Mouse (Mus musculus): ENCODE results near the gene Slamf6. TPM values are rescaled to one million over a fixed set of nuclear protein-coding genes. Genes with fewer than 3 reads are reported as not detected.

Slamf6 gene
- polyA plus RNA-seq, 1 experiment from 2014 or later: not detected

DNA sequence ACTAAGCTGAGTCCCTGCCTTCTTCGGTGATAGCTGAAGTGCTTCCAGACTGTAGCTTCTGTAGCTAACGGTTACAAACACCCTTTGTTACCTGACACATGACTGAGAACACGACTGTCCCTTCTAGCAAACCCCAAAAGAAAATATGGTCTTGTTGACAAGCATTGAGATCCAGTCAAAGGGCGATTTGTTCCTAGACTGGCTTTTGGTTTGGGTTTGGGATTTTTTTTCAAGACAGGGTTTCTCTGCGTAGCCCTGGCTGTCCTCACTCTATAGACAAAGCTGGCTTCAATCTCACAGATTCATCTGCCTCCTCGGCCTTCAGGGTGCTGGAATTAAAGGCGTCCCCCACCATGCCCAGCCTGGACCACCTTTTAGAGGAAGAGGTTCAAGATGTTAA, 79.4 kb downstream of the Slamf6 start:
- no peaks in the 10 kb centered on the region for H3K9me3 ChIP-seq (ENCODE audit: control insufficient read depth, low read length)
- H3K27ac ChIP-seq (replicated peaks; ENCODE audit: low read depth, low read length): no peak overlapping the region
- H3K36me3 ChIP-seq (ENCODE audit: control insufficient read depth, insufficient read depth, low read length): no peaks in the 10 kb centered on the region
- H3K4me3 ChIP-seq (ENCODE audit: low read depth, low read length): no peak overlapping the region
- 80% methylated on average over 7 of the region's 7 CpGs for WGBS
- ATAC-seq (ENCODE audit: insufficient number of reproducible peaks, low FRiP score, low TSS enrichment, low read depth) (no peak), DNase-seq (ENCODE audit: low spot score) (no peak)
- no peaks in the 10 kb centered on the region for H3K4me1 ChIP-seq (ENCODE audit: control insufficient read depth, insufficient read depth, low read length)
- no peak overlapping the region for H3K9ac ChIP-seq (ENCODE audit: low read length)
- no peaks in the 10 kb centered on the region for H3K27me3 ChIP-seq (ENCODE audit: control insufficient read depth, insufficient read depth, low read length)
- no peak overlapping the region for H3K4me2 ChIP-seq (ENCODE audit: low read depth, severe bottlenecking)

DNA sequence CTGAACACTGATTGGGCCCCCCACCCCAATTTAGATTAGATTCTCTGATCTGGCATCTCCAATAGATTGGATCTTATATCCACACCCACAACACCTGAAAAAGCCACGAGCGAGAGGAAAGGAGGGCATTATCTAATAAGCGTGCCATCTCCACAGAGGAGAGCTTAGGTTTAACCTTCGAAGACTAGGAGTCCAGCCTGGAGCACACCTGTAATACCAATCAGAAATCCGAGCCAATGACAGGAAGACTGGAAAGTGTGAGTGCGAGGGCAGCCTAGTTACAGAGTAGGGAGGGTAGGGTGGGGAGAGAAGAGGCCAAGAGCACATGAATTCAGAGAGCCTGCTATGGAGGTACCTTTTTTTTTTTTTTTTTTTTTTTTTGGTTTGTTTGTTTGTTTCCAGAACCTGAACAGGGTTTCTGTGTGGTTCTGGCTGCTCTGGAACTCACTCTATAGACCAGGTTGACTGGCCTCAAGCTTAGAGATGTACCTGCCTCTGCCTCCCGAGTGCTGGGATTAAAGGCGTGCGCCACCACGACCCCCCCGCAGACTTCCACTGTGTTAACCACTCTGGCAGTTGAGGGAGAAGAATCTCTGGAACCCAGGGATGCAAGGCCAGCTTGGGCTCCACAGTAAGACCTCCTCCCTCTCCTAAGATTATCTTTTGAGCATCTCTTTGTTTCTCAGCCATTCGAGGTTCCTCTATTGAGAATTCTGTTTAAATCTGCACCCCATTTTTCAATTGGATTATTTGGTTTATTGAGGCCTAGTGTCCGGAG, 81.7 kb downstream of the Slamf6 start:
- ATAC-seq (ENCODE audit: insufficient number of reproducible peaks, low FRiP score, low TSS enrichment, low read depth): no peak
- 91% methylated on average over 13 of the region's 13 CpGs for WGBS
- H3K9ac ChIP-seq (ENCODE audit: low read length): no peak overlapping the region
- H3K9me3 ChIP-seq (ENCODE audit: control insufficient read depth, low read length): no peaks in the 10 kb centered on the region
- no peak for DNase-seq (ENCODE audit: low spot score)
- H3K27ac ChIP-seq (replicated peaks; ENCODE audit: low read depth, low read length): no peak overlapping the region
- 0 out of 2 replicates have a peak, but pooled peaks cover 2% of the 10 kb centered on the region for H3K36me3 ChIP-seq (ENCODE audit: control insufficient read depth, insufficient read depth, low read length)
- no peaks in the 10 kb centered on the region for H3K4me1 ChIP-seq (ENCODE audit: control insufficient read depth, insufficient read depth, low read length)
- no peak overlapping the region for H3K4me2 ChIP-seq (ENCODE audit: low read depth, severe bottlenecking)
- no peak overlapping the region for H3K4me3 ChIP-seq (ENCODE audit: low read depth, low read length)
- no peaks in the 10 kb centered on the region for H3K27me3 ChIP-seq (ENCODE audit: control insufficient read depth, insufficient read depth, low read length)

DNA sequence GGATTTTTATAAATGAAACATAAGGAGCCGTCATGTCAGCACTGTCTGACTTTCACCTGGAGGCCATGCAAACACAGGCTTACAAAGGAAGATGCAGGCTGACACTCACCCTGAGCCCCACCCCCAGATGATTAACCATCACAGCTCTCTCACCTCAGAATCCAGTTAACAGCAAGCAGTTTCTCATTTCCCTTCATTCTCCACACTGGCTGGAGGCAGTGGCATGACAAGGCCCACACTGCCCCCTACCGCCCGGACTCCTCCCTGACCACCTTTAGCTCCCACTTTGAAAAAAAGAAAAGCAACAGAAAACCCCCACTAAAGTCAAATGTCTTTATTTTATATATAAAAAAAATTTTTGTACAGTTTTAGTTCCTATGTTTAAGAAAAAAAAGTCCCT, 83.3 kb downstream of the Slamf6 start:
- H3K9me3 ChIP-seq (ENCODE audit: control insufficient read depth, low read length): no peaks in the 10 kb centered on the region
- no peaks in the 10 kb centered on the region for H3K27me3 ChIP-seq (ENCODE audit: control insufficient read depth, insufficient read depth, low read length)
- no peak overlapping the region for H3K4me3 ChIP-seq (ENCODE audit: low read depth, low read length)
- peaks cover 6% of the 10 kb centered on the region for H3K36me3 ChIP-seq (ENCODE audit: control insufficient read depth, insufficient read depth, low read length)
- 57% methylated on average over 3 of the region's 3 CpGs for WGBS
- H3K4me1 ChIP-seq (ENCODE audit: control insufficient read depth, insufficient read depth, low read length): no peaks in the 10 kb centered on the region
- ATAC-seq (ENCODE audit: insufficient number of reproducible peaks, low FRiP score, low TSS enrichment, low read depth): no peak; the same call in 1 of the 2 replicates
- no peak overlapping the region for H3K27ac ChIP-seq (replicated peaks; ENCODE audit: low read depth, low read length)
- DNase-seq (ENCODE audit: low spot score): peak; percentile 65
- no peak overlapping the region for H3K4me2 ChIP-seq (ENCODE audit: low read depth, severe bottlenecking)
- no peak overlapping the region for H3K9ac ChIP-seq (ENCODE audit: low read length)

DNA sequence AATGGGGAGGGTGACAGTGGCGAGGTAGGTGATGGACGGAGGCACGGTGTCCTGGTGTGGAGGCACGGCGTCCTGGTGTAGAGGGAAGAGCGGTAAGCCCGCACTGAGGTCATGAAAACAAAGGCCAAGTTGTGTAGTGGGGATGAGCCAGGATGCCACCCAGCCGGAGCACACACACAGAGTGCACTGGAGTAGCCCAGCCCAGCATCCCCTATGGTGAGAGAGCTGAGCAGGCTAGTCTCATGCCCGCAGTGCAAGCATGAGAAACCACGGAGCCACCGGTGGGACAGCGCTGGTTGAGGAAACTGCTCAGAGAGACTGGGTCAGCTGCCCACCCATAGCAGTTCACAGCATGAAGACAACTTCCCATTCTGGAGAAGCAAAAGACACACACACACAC, 84.3 kb downstream of the Slamf6 start:
- no peak overlapping the region for H3K4me2 ChIP-seq (ENCODE audit: low read depth, severe bottlenecking)
- DNase-seq (ENCODE audit: low spot score) (no peak), ATAC-seq (ENCODE audit: insufficient number of reproducible peaks, low FRiP score, low TSS enrichment, low read depth) (no peak)
- H3K9me3 ChIP-seq (ENCODE audit: control insufficient read depth, low read length): no peaks in the 10 kb centered on the region
- 85% methylated on average over 12 of the region's 12 CpGs for WGBS
- H3K9ac ChIP-seq (ENCODE audit: low read length): no peak overlapping the region
- peaks cover 12% of the 10 kb centered on the region for H3K36me3 ChIP-seq (ENCODE audit: control insufficient read depth, insufficient read depth, low read length)
- H3K4me3 ChIP-seq (ENCODE audit: low read depth, low read length): no peak overlapping the region
- H3K27ac ChIP-seq (replicated peaks; ENCODE audit: low read depth, low read length): no peak overlapping the region
- no peaks in the 10 kb centered on the region for H3K4me1 ChIP-seq (ENCODE audit: control insufficient read depth, insufficient read depth, low read length)
- no peaks in the 10 kb centered on the region for H3K27me3 ChIP-seq (ENCODE audit: control insufficient read depth, insufficient read depth, low read length)

Other genes with a start within 250 kb of the Slamf6 start
- 0.49 and 0.52 TPM in 2 replicates for gene Cd48, start 235.5 kb upstream of the Slamf6 start, polyA plus RNA-seq (2014; fragmentation: Nextera tagmentation; extraction: Ambion mirVana)
- 0.35 and 0.51 TPM in 2 replicates for gene Slamf1, start 150.4 kb upstream of the Slamf6 start, polyA plus RNA-seq (2014; fragmentation: Nextera tagmentation; extraction: Ambion mirVana)
- gene Cd84, start 77.8 kb upstream of the Slamf6 start, polyA plus RNA-seq (2014; fragmentation: Nextera tagmentation; extraction: Ambion mirVana): 0.32 and 0.54 TPM in 2 replicates
- not detected in 2 replicates for gene Gm10521, start 21.9 kb upstream of the Slamf6 start, polyA plus RNA-seq (2014; fragmentation: Nextera tagmentation; extraction: Ambion mirVana)
- gene Vangl2, start 110.9 kb downstream of the Slamf6 start, polyA plus RNA-seq (2014; fragmentation: Nextera tagmentation; extraction: Ambion mirVana): 23.3 and 26.3 TPM in 2 replicates
- not detected in 2 replicates for gene Nhlh1, start 140.1 kb downstream of the Slamf6 start, polyA plus RNA-seq (2014; fragmentation: Nextera tagmentation; extraction: Ambion mirVana)
- 173 and 197 TPM in 2 replicates for gene Copa, start 165.0 kb downstream of the Slamf6 start, polyA plus RNA-seq (2014; fragmentation: Nextera tagmentation; extraction: Ambion mirVana)
- gene Ncstn, start 165.3 kb downstream of the Slamf6 start, polyA plus RNA-seq (2014; fragmentation: Nextera tagmentation; extraction: Ambion mirVana): 86.8 and 89.2 TPM in 2 replicates
- 176 and 180 TPM in 2 replicates for gene Pex19, start 209.2 kb downstream of the Slamf6 start, polyA plus RNA-seq (2014; fragmentation: Nextera tagmentation; extraction: Ambion mirVana)
- 119 and 127 TPM in 2 replicates for gene Dcaf8, start 230.6 kb downstream of the Slamf6 start, polyA plus RNA-seq (2014; fragmentation: Nextera tagmentation; extraction: Ambion mirVana)